Mouse (Mus musculus) NIH3T3 (cell line): ENCODE data around the gene Il17rc.

Source experiments
- DNase-seq: peaks from one replicate; pipeline ENCODE4 v3.0.0-alpha.2; 2012; ENCODE audit warnings: low read depth

The Il17rc gene

DNA sequence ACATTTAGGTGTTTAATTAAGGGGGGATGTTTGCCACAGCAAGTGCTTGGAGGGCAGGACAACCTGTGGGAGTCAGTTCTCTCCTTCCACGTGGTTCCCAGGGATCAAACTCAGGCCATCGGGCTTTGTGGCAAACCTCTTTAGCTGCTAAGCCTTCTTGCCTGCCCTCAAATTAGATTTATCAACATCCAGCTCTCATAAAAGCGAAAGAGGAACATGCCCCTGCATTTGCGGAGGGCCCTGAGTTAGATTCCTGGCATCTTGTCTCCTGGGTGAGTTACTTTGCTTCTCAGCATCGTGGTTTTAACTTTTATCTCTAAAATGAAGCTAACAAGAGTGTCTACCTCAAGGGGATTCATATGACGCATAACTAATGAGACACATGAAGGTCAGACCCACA, 28.1 kb downstream of the Il17rc start:
- no peak for DNase-seq

DNA sequence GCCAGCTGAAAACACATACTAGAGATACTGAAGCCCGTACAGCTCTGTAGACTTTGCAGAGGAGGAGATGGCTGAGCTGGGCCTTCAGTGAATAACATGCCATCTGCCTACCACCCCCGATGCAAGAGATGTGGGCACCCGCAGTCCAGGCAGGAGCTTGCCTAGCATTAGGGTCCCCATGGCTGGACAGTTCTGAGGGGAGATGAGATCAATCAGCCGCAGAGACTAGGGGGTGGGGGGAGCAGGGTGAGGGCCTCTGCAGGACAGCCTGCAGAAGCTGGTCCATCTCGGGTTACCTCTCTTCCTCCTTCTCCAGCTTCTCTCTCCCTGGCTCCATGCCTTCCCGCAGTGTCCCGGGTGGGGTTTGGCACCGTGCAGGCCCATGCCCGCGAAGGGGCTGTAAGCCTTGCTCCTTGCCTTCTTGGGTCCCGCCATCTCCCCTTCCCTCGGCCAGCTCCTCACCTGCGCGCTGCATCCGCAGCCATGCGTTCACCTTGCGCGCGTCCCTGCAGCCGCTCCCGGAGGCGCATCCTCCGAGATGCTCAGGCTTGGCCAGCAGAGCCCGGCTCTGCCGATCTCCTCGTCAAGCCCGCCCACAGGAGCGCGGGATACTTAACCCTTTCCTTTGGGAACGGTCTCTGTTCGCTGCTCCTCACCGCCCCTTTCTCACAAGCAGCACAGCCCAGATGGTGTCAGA, 30.3 kb downstream of the Il17rc start, which contains the start of gene Prrt3:
TSS of gene Prrt3 (minus strand) at position 544 of the 697 bp plus-strand sequence.
- no peak for DNase-seq

- DNase-seq: no peak
These were observed 31.6 kb downstream of the Il17rc start for GRCm38 (mm10) chr6:113502801-113503200.

DNA sequence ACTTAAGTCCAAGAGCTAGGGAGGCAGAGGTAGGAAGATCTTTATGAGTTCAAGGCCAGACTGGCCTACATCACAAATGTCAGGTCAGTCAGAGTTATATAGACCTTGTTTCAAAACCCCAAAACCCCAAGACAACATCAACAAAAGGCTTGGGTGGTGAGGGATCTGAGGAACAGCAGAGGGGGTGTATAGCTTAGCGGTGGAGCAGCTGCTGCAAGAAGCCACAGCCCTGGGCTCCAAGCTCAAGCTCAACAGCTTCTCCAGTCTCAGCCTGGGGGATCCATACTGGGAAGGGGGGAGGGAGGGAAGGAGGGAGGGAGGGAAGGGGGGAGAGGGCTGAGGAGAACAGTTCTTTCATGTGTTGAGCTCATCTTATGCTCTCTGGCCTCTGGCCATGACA, 34.5 kb downstream of the Il17rc start:
- DNase-seq: no peak

DNA sequence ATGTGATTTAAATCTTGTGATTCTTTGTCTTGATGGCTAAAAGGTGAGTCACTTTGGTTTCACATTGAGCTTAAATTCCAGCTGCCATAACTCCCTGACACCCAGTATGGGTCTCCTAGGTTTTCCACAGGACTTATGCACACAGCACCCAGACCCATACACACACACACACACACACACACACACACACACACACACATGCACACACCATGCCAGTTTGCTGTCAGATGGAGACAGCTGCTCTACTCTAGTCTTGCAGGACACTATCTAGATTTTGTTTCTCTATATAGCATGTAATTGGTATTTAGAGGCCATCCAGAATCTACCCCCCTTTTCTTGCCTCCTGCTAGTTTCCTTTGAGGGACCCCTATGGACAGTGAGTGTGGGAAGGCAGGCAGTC, 35.9 kb downstream of the Il17rc start:
- DNase-seq: no peak

- no peak for DNase-seq
These were observed 37.2 kb downstream of the Il17rc start for GRCm38 (mm10) chr6:113508272-113508946.

DNA sequence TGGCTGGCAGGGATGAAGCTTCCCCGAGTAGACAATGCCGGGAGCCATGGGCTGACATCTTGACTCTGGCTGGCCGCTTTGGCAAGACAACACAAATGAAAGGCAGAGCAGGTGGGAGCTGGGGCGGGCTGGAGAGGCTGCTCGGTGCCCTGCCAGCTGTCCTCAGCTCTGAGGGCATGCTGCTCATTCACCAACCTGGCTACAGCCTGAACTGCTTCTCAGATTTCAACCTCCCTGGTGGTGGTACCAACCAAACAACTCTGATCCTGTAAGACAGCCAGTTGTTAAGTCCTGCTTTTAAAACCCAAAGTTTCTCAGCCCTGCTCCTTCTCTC, 37.7 kb downstream of the Il17rc start:
- DNase-seq: peak; percentile 42

DNA sequence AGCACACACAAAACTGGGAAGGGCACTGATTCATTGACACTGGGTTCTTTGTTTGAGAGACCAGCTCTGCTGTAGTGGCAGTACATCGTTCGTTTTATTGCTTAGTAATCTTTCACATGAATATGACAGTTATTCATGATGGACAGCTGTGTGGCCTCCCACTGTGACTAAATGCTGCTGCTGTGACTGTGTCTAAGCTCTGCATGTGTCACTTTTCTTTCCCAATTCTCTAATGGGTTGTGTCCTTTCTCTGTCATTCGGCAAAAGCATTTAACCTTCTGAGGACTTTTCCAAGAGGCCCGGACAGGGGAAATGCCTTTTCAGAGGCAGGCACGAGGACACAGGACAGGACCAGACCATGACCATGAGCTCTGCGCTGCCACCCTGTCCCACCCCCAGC, 42.7 kb downstream of the Il17rc start:
- DNase-seq: no peak

DNA sequence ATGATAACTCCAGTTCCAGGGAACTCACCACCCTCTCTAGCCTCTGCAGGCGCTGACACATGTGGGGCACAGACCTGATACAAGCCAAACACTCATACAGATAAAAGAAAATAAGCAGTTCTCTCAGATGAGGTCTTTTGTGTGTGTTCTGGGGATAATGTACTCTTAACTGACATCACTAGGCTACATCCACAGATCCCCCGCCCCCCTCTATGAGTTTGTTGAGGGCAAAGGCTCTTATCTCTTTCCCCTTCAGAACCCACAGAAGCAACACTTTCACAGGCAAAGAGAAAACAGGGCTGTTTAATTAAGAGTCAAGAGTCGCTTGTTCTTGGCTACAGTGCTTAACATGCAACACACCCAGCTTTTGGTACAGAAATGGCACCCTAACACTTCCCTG, 43.4 kb downstream of the Il17rc start:
- DNase-seq: no peak

GRCm38 (mm10) chr6:113517434-113518080, 46.3 kb downstream of the Il17rc start:
- DNase-seq: no peak

- peak; percentile 90 for DNase-seq
These were observed 51.1 kb downstream of the Il17rc start for GRCm38 (mm10) chr6:113522310-113522709.

DNA sequence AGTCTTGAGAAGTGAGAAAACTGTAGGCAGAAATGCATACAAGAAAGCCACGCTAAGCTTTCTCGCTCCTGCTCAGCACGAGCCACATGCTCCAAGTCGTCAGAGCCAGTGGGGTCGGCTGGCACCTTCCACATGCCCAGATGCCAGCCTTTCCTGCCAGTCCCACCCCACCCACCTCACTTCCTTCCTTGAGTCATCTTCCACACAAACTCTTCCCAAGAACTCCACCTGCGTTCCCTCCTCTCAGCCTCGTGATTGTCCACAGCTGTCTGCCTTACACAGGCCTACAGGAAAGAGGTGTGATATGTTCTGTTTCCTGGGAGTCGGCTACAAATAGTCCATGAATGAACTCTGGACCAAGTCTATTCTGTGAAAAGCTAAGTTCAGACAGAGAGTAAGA, 52.2 kb downstream of the Il17rc start:
- DNase-seq: no peak

- DNase-seq: peak; percentile 96
These were observed 60.0 kb downstream of the Il17rc start, which contains the start of the genes Emc3 and Fancd2 for GRCm38 (mm10) chr6:113530932-113531839. TSS of gene Emc3 (minus strand) at chr6:113531652. TSS of gene Fancd2 (plus strand) at chr6:113531682.

DNA sequence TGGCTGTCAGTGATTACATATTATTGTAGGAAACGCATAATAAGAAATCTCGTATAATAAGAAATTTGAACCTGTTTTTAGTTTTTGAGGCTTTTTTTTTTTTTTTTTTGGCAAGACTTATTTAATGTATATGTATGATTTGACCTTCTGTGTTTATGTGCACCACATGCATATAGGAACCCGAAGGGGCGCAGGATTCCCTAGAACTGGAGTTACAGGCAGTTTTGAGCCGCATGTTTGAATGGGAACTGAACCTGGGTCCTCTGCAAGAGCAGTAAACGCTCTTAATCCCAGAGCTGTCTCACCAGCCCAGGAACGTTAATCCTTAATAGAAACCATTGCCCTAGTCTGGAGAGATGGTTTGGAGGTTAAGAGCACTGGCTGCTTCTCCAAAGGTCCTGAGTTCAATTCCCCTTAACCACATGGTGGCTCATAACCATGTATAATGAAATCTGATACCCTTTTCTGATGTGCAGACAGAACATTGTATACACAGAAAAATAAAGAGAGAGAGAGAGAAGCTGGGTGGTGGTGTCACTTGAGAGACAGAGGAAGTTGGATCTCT, 60.7 kb downstream of the Il17rc start:
- DNase-seq: no peak
